Mouse (Mus musculus) CH12.LX (cell line): Measurements from ENCODE around the gene Opcml.

Experiments used
- EP300 ChIP-seq: IDR thresholded peaks from 2 replicates; pipeline ENCODE4 v1.6.1; 2011; ENCODE audit warnings: low read length, improper control_type of control experiment
- NELFE ChIP-seq: IDR thresholded peaks from 2 replicates; pipeline ENCODE4 v1.6.1; 2011; ENCODE audit warnings: low read depth, low read length, improper control_type of control experiment
- TCF12 ChIP-seq: IDR thresholded peaks from 2 replicates; pipeline ENCODE4 v1.6.1; 2014; ENCODE audit warnings: low read depth, mild to moderate bottlenecking, inconsistent platforms, low read length, improper control_type of control experiment

DNA sequence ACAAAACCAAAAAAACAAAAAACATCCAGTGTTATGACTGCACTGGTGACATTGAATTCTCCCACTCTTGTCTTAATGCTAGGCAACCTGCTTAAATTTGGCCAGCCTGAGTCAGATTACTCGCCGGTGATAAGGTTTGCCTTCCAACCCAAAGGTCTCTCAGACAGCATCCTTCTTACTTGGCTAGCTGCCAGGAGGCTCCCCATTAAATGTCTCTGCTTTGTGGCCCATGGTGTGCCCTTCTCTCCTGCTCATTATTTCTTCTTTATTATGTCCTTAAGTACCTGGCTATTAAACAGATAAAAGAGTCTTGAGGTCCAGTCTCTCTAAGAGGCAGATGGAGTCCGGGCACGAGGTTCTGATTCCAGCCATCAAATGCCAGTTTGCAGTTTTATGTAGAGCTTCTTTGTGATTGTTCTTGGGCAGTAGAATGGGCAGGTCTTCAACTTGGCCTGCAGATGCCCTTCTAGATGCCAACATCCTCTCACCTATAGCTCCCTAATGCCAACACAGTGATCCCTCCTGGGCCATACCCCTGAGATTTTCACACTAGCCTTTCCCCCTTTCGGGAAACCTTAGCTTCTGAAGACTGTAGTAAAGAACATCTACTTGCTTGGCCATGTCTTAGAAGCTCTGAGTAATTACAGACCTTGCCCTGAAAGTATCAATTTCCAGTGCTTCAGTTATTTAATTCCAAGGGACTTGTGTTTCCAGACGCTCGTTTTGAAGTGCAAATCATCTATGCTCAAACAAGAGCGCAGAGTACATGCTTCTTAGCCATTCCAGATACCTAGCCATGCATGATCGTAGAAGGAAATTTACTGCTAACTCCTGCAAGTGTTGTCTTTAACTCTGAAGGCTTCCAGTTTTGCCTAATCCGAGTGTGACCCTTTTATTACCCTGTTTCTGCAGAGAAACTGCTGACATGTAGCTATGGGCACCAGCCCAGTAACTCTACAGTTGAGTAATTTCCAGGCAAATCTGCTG is 986.2 kb downstream of the Opcml start:
- TF ChIP-seq TCF12 (no peak), NELFE (no peak), EP300 (no peak)
